9 mouse cellular contexts compared by ENCODE assay signal in the genomic region with DNA sequence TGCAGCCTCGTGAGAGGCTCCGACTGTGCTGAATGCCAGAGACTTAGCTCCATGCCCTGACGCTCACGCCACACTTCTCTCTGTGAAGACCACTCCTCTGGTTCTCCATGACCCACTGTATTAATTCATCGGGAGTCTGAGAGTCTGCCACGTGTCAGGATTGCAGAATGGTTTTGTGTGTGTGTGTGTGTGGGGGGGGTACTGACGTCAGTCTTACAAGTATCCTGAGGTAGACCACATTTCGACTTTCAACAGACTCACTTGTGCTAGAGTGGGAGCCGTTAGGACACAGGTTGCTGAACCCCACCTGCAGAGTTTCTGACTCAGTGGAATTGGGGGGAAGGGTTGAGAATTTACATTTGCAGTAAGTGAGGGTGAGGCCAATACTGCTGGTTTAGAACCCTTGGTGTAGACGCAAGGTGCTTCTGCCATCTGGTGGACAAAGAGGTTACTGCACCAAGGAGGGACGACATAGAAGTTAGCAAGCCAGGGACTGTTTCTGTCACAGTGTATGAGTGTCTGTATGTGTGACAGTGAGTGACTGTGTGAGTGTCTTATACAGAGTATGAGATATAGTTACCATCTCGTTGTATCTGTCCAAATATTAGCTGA. TPM values are rescaled to one million over a fixed set of nuclear protein-coding genes. Genes with fewer than 3 reads are reported as not detected.
A peak's percentile ranks its signal among the peaks of the same experiment; 100 is the strongest.
DNase-seq lines count a peak whose midpoint lies in the region; ATAC-seq and TF ChIP-seq lines count a peak whose summit lies in the region.
"Had no signal": no experiment of that assay in that cellular context is flagged by ENCODE, and none has a peak within 500 bp of the region (broad histone marks: within the 10 kb centered on the region; RNA-seq: fewer than 3 reads in every experiment).

No protein-coding gene starts in this region.

- no peaks in the 10 kb centered on the region for H3K9me3 ChIP-seq in limb, embryonic 12.5 days
- no peaks in the 10 kb centered on the region for H3K9me3 ChIP-seq in midbrain, postnatal 0 days (ENCODE audit: low read length)
- H3K9me3 ChIP-seq: embryonic facial prominence, embryonic 13.5 days had no signal

- WGBS in limb, embryonic 12.5 days, result 41% methylated on average over 12 of the region's 12 CpGs
- WGBS in midbrain, postnatal 0 days, result 43% methylated on average over 12 of the region's 12 CpGs

- peak; percentile 75; the same call in 1 of the 2 replicates for ATAC-seq in limb, embryonic 12.5 days (ENCODE audit: insufficient number of reproducible peaks, insufficient read depth, low FRiP score, low TSS enrichment, low read depth)
- ATAC-seq in midbrain, postnatal 0 days (ENCODE audit: low FRiP score), result peak; percentile 65; the same call in 1 of the 2 replicates

- no peak overlapping the region for H3K27ac ChIP-seq in limb, embryonic 12.5 days
- H3K27ac ChIP-seq in midbrain, postnatal 0 days (ENCODE audit: low read depth, low read length), result no peak overlapping the region
- H3K27ac ChIP-seq: embryonic facial prominence, embryonic 13.5 days had no signal

- no peaks in the 10 kb centered on the region for H3K36me3 ChIP-seq in limb, embryonic 12.5 days
- H3K36me3 ChIP-seq in midbrain, postnatal 0 days (ENCODE audit: insufficient read depth, low read length), result no peaks in the 10 kb centered on the region
- H3K36me3 ChIP-seq in splenic B cell, adult 2 months (ENCODE audit: control insufficient read depth, insufficient read depth, low read length, poor library complexity, severe bottlenecking), result no peaks in the 10 kb centered on the region
- H3K36me3 ChIP-seq: embryonic facial prominence, embryonic 13.5 days had no signal

- H3K9ac ChIP-seq in limb, embryonic 12.5 days (replicated peaks), result no peak overlapping the region
- H3K9ac ChIP-seq in midbrain, postnatal 0 days (replicated peaks; ENCODE audit: low read length, poor library complexity, severe bottlenecking), result no peak overlapping the region
- H3K9ac ChIP-seq: embryonic facial prominence, embryonic 13.5 days had no signal

- H3K4me1 ChIP-seq in limb, embryonic 12.5 days (replicated peaks), result 0 out of 2 replicates have a peak, but pooled peaks cover 4% of the 10 kb centered on the region
- H3K4me1 ChIP-seq in midbrain, postnatal 0 days (ENCODE audit: insufficient read depth, low read length), result no peaks in the 10 kb centered on the region
- H3K4me1 ChIP-seq: embryonic facial prominence, embryonic 13.5 days had no signal

- no peak overlapping the region for H3K4me3 ChIP-seq in limb, embryonic 12.5 days (replicated peaks)
- H3K4me3 ChIP-seq in midbrain, postnatal 0 days (ENCODE audit: low read depth, low read length), result no peak overlapping the region
- H3K4me3 ChIP-seq: embryonic facial prominence, embryonic 13.5 days had no signal

- no peak overlapping the region for H3K4me2 ChIP-seq in limb, embryonic 12.5 days
- H3K4me2 ChIP-seq in midbrain, postnatal 0 days (ENCODE audit: low read depth, low read length, poor library complexity, severe bottlenecking), result no peak overlapping the region
- H3K4me2 ChIP-seq: embryonic facial prominence, embryonic 13.5 days had no signal

- H3K27me3 ChIP-seq in limb, embryonic 12.5 days, result peaks cover 33% of the 10 kb centered on the region
- no peaks in the 10 kb centered on the region for H3K27me3 ChIP-seq in midbrain, postnatal 0 days (ENCODE audit: insufficient read depth, low read length)
- no peaks in the 10 kb centered on the region for H3K27me3 ChIP-seq in splenic B cell, adult 2 months (ENCODE audit: control insufficient read depth, insufficient read depth, low read length, poor library complexity, severe bottlenecking)
- H3K27me3 ChIP-seq: embryonic facial prominence, embryonic 13.5 days had no signal

- peak; percentile 91 for DNase-seq in 3T3-L1 (ENCODE audit: low read depth, low spot score)
- peak; percentile 65 to 77 for DNase-seq in adrenal gland, adult 18-20 months (ENCODE audit: low spot score in 2 of 2)
- peak; percentile 89 for DNase-seq in embryo, embryonic 10.5 days (ENCODE audit: low spot score)
- peak; percentile 35 for DNase-seq in gastrocnemius, postnatal 25 days
- peak; percentile 50 to 86 for DNase-seq in kidney, adult 8-10 months
- DNase-seq in midbrain, postnatal 0 days (ENCODE audit: low spot score), result peak; percentile 81
- DNase-seq in splenic B cell, adult 2 months (ENCODE audit: low read depth, low spot score), result peak; percentile 82

- TF ChIP-seq CTCF in midbrain, postnatal 0 days (IDR thresholded peaks at IDR 0.05), result peak; percentile 95

RNA-seq across cellular contexts. Expression of a gene that starts 11.5 kb away (rescaled TPM):
- total RNA-seq in adrenal gland, adult 18-20 months (2021), result under 1 TPM; 0.33 to 0.51 TPM
- under 1 TPM in 1 of 2 experiments, not detected in 1; 0.05 TPM for total RNA-seq in gastrocnemius, postnatal 25 days (2021)
- 0.78 and 1.1 TPM in 2 replicates for polyA plus RNA-seq in limb, embryonic 12.5 days (2016; fragmentation: Nextera tagmentation; extraction: Ambion mirVana)
- 1.6 and 1.9 TPM in 2 replicates for total RNA-seq in midbrain, postnatal 0 days (2014; rRNA removed)
- polyA plus RNA-seq in midbrain, postnatal 0 days (2015; fragmentation: Nextera tagmentation; extraction: Ambion mirVana), result 1.0 TPM in 2 replicates

Comparison
In these comparisons a context has a peak if more than half of its experiments do, and no peak if none do; other contexts are left out.
1. DNase-seq: peak in every context shown above with its lines; median percentile 91 in 3T3-L1; 89 in embryo, embryonic 10.5 days; 82 in splenic B cell, adult 2 months; 81 in midbrain, postnatal 0 days; 71 in adrenal gland, adult 18-20 months; 68 in kidney, adult 8-10 months; 35 in gastrocnemius, postnatal 25 days.